Mouse (Mus musculus): Measurements from ENCODE around the gene Heg1. TPM values are rescaled to one million over a fixed set of nuclear protein-coding genes. Genes with fewer than 3 reads are reported as not detected.

The Heg1 gene
- polyA plus RNA-seq (2015; fragmentation: Nextera tagmentation; extraction: Ambion mirVana), result 18.6 and 19.7 TPM in 2 replicates

- peaks cover 40% of the 10 kb centered on the region for H3K4me1 ChIP-seq (replicated peaks; ENCODE audit: control insufficient read depth, insufficient read depth, low read length)
- ATAC-seq, result peak; percentile 85
- WGBS, result under 1% methylated on average over 35 of the region's 57 CpGs
Measured at GRCm38 (mm10) chr16:33684162-33684702, at the start of gene Heg1. Heg1 (plus strand) TSS chr16:33684370.

DNA sequence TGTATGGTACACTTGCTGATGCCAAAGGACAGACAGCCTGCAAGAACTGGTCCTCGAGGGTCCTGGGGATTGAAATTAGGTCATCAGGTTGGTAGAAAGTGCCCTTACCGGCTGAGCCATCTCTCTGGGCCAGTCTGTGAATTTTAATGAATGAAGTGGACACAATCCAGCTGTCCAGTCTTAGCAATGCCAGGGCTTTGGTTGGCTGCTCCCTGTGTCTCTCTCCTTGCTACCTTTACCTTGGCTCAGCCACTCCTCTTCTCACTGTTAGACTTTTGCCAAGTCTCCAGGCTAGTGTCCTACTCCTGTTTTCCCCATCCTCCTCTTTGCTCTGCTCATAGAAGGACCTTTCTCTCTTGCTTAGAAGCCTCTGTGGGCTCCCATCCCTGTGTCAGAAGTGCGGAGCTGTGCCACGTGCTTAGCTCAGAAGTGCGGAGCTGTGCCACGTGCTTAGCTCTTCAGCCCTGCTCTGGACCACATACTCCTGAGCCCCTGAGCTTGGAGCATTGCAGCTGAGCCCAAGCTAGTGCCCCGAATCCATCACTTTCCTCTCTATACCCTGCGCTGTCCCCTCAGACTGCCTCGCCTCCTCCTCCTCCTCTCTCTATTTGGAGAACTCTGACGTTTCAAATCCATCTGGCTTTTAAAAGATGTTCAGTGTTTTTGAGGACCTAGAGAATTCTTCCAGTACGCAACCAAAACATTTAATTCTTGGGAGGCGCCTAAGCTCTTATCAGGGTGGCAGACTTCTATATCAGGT, 48.2 kb upstream of the Heg1 start:
- H3K27me3 ChIP-seq (replicated peaks; ENCODE audit: control insufficient read depth, insufficient read depth, low read length), result no peaks in the 10 kb centered on the region

More at GRCm38 (mm10) chr16:33684162-33684702, at the start of gene Heg1:
- H3K36me3 ChIP-seq (ENCODE audit: control insufficient read depth, insufficient read depth), result no peaks in the 10 kb centered on the region
- H3K27ac ChIP-seq (ENCODE audit: low read length), result peak within 1 kb of the TSS; percentile 77
- H3K9ac ChIP-seq (replicated peaks; ENCODE audit: low read depth, low read length), result peak within 1 kb of the TSS; percentile 97
- no peaks in the 10 kb centered on the region for H3K27me3 ChIP-seq (replicated peaks; ENCODE audit: control insufficient read depth, insufficient read depth, low read length)
- H3K4me3 ChIP-seq (replicated peaks; ENCODE audit: low read length), result peak within 1 kb of the TSS; percentile 96
- no peaks in the 10 kb centered on the region for H3K9me3 ChIP-seq (ENCODE audit: control insufficient read depth, low read length)
- H3K4me2 ChIP-seq (ENCODE audit: low read length), result peak within 1 kb of the TSS; percentile 85

DNA sequence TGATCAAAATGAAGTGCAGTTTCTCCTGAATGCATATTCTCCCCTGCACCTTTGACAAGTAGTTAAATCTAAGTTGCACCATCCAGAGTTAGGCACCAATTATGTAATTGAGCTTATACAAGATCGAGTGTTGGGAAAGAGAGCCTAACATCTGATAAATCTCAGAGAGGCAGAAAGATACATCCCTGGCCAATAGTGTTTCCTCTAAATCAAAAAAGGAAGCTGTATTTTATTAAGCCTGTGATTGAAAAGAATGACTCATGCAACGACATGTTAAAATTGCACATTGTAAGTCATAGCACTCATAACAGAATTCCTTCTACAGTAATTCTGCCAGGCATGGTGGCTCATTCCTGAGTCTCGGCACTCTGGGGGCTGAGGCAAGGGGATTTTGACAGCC, 42.4 kb upstream of the Heg1 start:
- H3K4me1 ChIP-seq (replicated peaks; ENCODE audit: control insufficient read depth, insufficient read depth, low read length), result no peaks in the 10 kb centered on the region
- no peak overlapping the region for H3K4me3 ChIP-seq (replicated peaks; ENCODE audit: low read length)
- no peaks in the 10 kb centered on the region for H3K27me3 ChIP-seq (replicated peaks; ENCODE audit: control insufficient read depth, insufficient read depth, low read length)
- H3K9me3 ChIP-seq (ENCODE audit: control insufficient read depth, low read length), result no peaks in the 10 kb centered on the region
- WGBS, result 74% methylated on average over 3 of the region's 3 CpGs
- H3K36me3 ChIP-seq (ENCODE audit: control insufficient read depth, insufficient read depth), result no peaks in the 10 kb centered on the region
- H3K9ac ChIP-seq (replicated peaks; ENCODE audit: low read depth, low read length), result no peak overlapping the region
- no peak for ATAC-seq
- H3K4me2 ChIP-seq (ENCODE audit: low read length), result no peak overlapping the region
- no peak overlapping the region for H3K27ac ChIP-seq (ENCODE audit: low read length)

More for the DNA sequence above, 48.2 kb upstream of the Heg1 start:
- no peaks in the 10 kb centered on the region for H3K9me3 ChIP-seq (ENCODE audit: control insufficient read depth, low read length)
- H3K4me3 ChIP-seq (replicated peaks; ENCODE audit: low read length), result no peak overlapping the region
- 84% methylated on average over 12 of the region's 12 CpGs for WGBS
- no peaks in the 10 kb centered on the region for H3K36me3 ChIP-seq (ENCODE audit: control insufficient read depth, insufficient read depth)
- H3K27ac ChIP-seq (ENCODE audit: low read length), result no peak overlapping the region
- H3K9ac ChIP-seq (replicated peaks; ENCODE audit: low read depth, low read length), result no peak overlapping the region
- no peak overlapping the region for H3K4me2 ChIP-seq (ENCODE audit: low read length)
- no peaks in the 10 kb centered on the region for H3K4me1 ChIP-seq (replicated peaks; ENCODE audit: control insufficient read depth, insufficient read depth, low read length)
- ATAC-seq, result no peak

DNA sequence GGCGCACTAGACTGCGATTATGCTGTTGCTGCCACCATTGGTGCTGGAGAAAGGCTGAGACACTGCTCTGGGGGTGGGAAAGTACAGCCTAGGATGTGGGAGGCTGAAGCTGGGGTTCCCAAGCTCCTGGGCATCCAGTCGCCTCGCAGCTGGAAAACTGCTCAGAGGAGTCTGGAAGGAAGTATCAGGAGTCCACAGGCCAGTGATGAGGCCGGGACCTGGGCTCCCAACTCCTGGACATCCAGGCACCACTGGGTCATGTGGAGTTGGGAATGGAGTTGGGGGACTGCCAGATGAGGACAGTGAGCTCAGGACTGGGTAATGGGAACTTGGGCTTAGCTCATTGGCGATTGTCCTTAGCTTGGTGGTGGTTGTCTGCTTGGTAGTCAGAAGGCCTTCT, 31.1 kb upstream of the Heg1 start:
- no peaks in the 10 kb centered on the region for H3K4me1 ChIP-seq (replicated peaks; ENCODE audit: control insufficient read depth, insufficient read depth, low read length)
- H3K4me2 ChIP-seq (ENCODE audit: low read length), result no peak overlapping the region
- no peaks in the 10 kb centered on the region for H3K27me3 ChIP-seq (replicated peaks; ENCODE audit: control insufficient read depth, insufficient read depth, low read length)
- no peak for ATAC-seq
- H3K4me3 ChIP-seq (replicated peaks; ENCODE audit: low read length), result no peak overlapping the region
- H3K36me3 ChIP-seq (ENCODE audit: control insufficient read depth, insufficient read depth), result no peaks in the 10 kb centered on the region
- peaks cover 10% of the 10 kb centered on the region for H3K9me3 ChIP-seq (ENCODE audit: control insufficient read depth, low read length)
- H3K27ac ChIP-seq (ENCODE audit: low read length), result no peak overlapping the region
- H3K9ac ChIP-seq (replicated peaks; ENCODE audit: low read depth, low read length), result no peak overlapping the region
- 95% methylated on average over 6 of the region's 6 CpGs for WGBS

DNA sequence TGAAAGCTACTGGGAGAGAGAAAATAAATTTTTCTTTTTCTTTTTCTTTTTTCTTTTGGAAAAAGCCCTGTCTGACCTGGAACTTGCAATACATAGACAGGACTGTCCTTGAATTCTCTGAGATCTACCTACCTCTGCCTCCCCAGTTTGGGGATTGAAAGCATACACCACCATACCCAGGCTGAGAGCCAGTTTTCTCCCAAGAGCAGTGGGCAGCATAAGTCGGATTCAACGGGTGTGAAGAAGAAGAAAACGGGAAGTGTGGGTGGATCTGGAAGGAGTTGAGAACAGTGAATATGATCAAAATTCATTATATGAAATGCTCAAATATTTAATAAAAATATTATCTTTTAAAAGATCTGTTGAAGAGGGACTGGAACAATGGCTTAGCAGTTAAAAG, 28.7 kb upstream of the Heg1 start:
- Histone ChIP-seq H3K4me1 (replicated peaks; ENCODE audit: control insufficient read depth, insufficient read depth, low read length) (no peaks in the 10 kb centered on the region), H3K9me3 (ENCODE audit: control insufficient read depth, low read length) (peaks cover 3% of the 10 kb centered on the region), H3K27ac (ENCODE audit: low read length) (no peak overlapping the region), H3K4me3 (replicated peaks; ENCODE audit: low read length) (no peak overlapping the region), H3K4me2 (ENCODE audit: low read length) (no peak overlapping the region), H3K27me3 (replicated peaks; ENCODE audit: control insufficient read depth, insufficient read depth, low read length) (no peaks in the 10 kb centered on the region), H3K36me3 (ENCODE audit: control insufficient read depth, insufficient read depth) (no peaks in the 10 kb centered on the region), H3K9ac (replicated peaks; ENCODE audit: low read depth, low read length) (no peak overlapping the region)
- ATAC-seq, result no peak
- 91% methylated on average over 3 of the region's 3 CpGs for WGBS

GRCm38 (mm10) chr16:33657191-33657590, 27.0 kb upstream of the Heg1 start:
- Histone ChIP-seq H3K9me3 (ENCODE audit: control insufficient read depth, low read length) (no peaks in the 10 kb centered on the region), H3K27ac (ENCODE audit: low read length) (no peak overlapping the region), H3K9ac (replicated peaks; ENCODE audit: low read depth, low read length) (no peak overlapping the region), H3K4me2 (ENCODE audit: low read length) (no peak overlapping the region), H3K4me3 (replicated peaks; ENCODE audit: low read length) (no peak overlapping the region), H3K27me3 (replicated peaks; ENCODE audit: control insufficient read depth, insufficient read depth, low read length) (no peaks in the 10 kb centered on the region), H3K36me3 (ENCODE audit: control insufficient read depth, insufficient read depth) (no peaks in the 10 kb centered on the region), H3K4me1 (replicated peaks; ENCODE audit: control insufficient read depth, insufficient read depth, low read length) (no peaks in the 10 kb centered on the region)
- no peak for ATAC-seq
- 91% methylated on average over 3 of the region's 3 CpGs for WGBS

DNA sequence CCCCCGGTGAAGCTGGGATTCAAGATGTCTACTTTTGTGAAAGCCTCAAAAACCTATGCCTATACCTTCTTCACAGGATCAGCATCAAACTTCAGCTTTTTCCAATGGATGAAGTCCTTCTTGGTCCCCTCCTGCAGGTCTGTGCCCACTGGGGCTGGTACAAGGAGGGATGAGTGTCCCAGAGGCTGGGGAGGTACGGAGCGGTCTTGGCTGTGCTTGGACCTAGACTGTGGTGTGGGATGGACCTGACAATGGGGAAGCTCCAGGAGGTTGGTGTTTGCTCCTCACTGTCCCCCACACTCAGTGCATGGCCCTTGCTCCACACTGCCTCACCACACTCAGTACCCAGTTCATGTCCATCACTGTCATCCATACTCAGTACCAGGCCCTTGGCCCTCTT, 26.0 kb upstream of the Heg1 start:
- ATAC-seq, result no peak
- no peak overlapping the region for H3K4me2 ChIP-seq (ENCODE audit: low read length)
- 94% methylated on average over 3 of the region's 3 CpGs for WGBS
- H3K9ac ChIP-seq (replicated peaks; ENCODE audit: low read depth, low read length), result no peak overlapping the region
- no peak overlapping the region for H3K4me3 ChIP-seq (replicated peaks; ENCODE audit: low read length)
- no peak overlapping the region for H3K27ac ChIP-seq (ENCODE audit: low read length)
- no peaks in the 10 kb centered on the region for H3K4me1 ChIP-seq (replicated peaks; ENCODE audit: control insufficient read depth, insufficient read depth, low read length)
- no peaks in the 10 kb centered on the region for H3K27me3 ChIP-seq (replicated peaks; ENCODE audit: control insufficient read depth, insufficient read depth, low read length)
- H3K9me3 ChIP-seq (ENCODE audit: control insufficient read depth, low read length), result no peaks in the 10 kb centered on the region
- no peaks in the 10 kb centered on the region for H3K36me3 ChIP-seq (ENCODE audit: control insufficient read depth, insufficient read depth)

DNA sequence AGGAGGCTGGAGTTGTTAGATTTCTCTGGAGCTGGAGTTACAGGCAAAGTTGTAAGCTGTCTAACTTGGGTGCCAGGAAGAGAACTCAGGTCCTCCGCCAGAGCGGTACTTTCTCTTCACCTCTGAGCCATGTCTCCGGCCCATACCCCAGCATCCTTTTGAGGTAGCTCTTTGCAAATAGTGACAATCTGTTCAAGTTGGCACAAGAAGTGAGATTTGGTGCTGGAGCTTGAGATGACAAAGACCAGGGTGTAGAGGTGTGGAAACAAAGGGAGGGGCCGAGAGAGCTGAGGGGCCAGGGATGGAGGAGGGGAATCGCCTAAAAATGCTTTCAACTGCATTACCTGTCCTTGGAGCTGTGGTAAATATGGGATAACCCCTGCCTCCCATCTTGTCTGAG, 24.6 kb upstream of the Heg1 start:
- Histone ChIP-seq H3K4me2 (ENCODE audit: low read length) (no peak overlapping the region), H3K9me3 (ENCODE audit: control insufficient read depth, low read length) (no peaks in the 10 kb centered on the region), H3K9ac (replicated peaks; ENCODE audit: low read depth, low read length) (no peak overlapping the region), H3K27me3 (replicated peaks; ENCODE audit: control insufficient read depth, insufficient read depth, low read length) (no peaks in the 10 kb centered on the region), H3K27ac (ENCODE audit: low read length) (no peak overlapping the region), H3K4me1 (replicated peaks; ENCODE audit: control insufficient read depth, insufficient read depth, low read length) (no peaks in the 10 kb centered on the region), H3K4me3 (replicated peaks; ENCODE audit: low read length) (no peak overlapping the region), H3K36me3 (ENCODE audit: control insufficient read depth, insufficient read depth) (no peaks in the 10 kb centered on the region)
- WGBS, result 74% methylated on average over 5 of the region's 5 CpGs
- no peak for ATAC-seq

DNA sequence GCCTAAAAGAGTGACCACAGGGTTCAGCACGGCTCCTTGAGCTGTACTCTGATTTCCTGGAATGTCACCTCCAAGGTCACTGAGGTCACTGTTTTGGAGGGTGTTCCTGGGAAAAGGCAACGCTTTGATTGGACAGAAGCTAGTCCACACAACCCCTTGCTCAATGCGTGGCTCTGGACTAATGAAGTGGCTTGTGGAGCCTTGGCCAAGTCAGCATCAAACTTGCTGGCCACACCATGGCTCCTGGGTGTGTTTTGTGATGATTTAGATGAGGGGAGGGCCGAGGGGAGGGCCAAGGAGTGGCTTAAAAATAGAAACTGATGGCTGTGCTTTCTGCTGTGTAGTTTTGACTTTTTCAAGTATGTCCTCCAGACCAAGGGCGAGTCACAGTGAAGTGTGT, 24.0 kb upstream of the Heg1 start:
- no peaks in the 10 kb centered on the region for H3K36me3 ChIP-seq (ENCODE audit: control insufficient read depth, insufficient read depth)
- 73% methylated on average over 5 of the region's 5 CpGs for WGBS

More for the DNA sequence above, 24.0 kb upstream of the Heg1 start:
- H3K4me1 ChIP-seq (replicated peaks; ENCODE audit: control insufficient read depth, insufficient read depth, low read length), result no peaks in the 10 kb centered on the region
- H3K9me3 ChIP-seq (ENCODE audit: control insufficient read depth, low read length), result no peaks in the 10 kb centered on the region
- no peak overlapping the region for H3K27ac ChIP-seq (ENCODE audit: low read length)
- no peak overlapping the region for H3K9ac ChIP-seq (replicated peaks; ENCODE audit: low read depth, low read length)
- no peaks in the 10 kb centered on the region for H3K27me3 ChIP-seq (replicated peaks; ENCODE audit: control insufficient read depth, insufficient read depth, low read length)
- H3K4me2 ChIP-seq (ENCODE audit: low read length), result no peak overlapping the region
- H3K4me3 ChIP-seq (replicated peaks; ENCODE audit: low read length), result no peak overlapping the region
- ATAC-seq, result no peak
